Mouse (Mus musculus) intestine, embryonic 15.5 days (tissue): Measurements from ENCODE around the gene 3830403N18Rik. TPM values are rescaled to one million over a fixed set of nuclear protein-coding genes. Genes with fewer than 3 reads are reported as not detected.
"Not testable (repeated sequence)": the region's sequence is repeated elsewhere in the genome, so short reads cannot be mapped to it uniquely, and the experiment has no call there.

ENCODE experiments used
- ATAC-seq: fragments of 200-750 bp; cut with Nextera tagmentation; 2 replicates; pipeline ENCODE4 v1.8.0; 2017; ENCODE audit warnings: moderate TSS enrichment, moderate library complexity
- H3K27ac ChIP-seq: fragments of 300-500 bp; sonication (generic); 2 replicates; pipeline ENCODE4 v1.5.1; 2015; ENCODE audit warnings: mild to moderate bottlenecking, inconsistent platforms
- H3K27me3 ChIP-seq: fragments of 300-500 bp; sonication (generic); replicated peaks from 2 replicates; pipeline ENCODE4 v1.6.1; 2015; ENCODE audit warnings: inconsistent platforms
- H3K36me3 ChIP-seq: fragments of 300-500 bp; sonication (generic); 2 replicates; pipeline ENCODE4 v1.6.1; 2015; ENCODE audit warnings: inconsistent platforms
- H3K4me1 ChIP-seq: fragments of 300-500 bp; sonication (generic); replicated peaks from 2 replicates; pipeline ENCODE4 v1.6.1; 2015; ENCODE audit warnings: inconsistent platforms
- H3K4me2 ChIP-seq: fragments of 300-500 bp; sonication (generic); replicated peaks from 2 replicates; pipeline ENCODE4 v1.6.1; 2015; ENCODE audit warnings: mild to moderate bottlenecking, inconsistent platforms
- H3K4me3 ChIP-seq: fragments of 300-500 bp; sonication (generic); replicated peaks from 2 replicates; pipeline ENCODE4 v1.5.1; 2015; ENCODE audit warnings: inconsistent platforms
- H3K9ac ChIP-seq: fragments of 300-500 bp; sonication (generic); 2 replicates; pipeline ENCODE4 v1.6.1; 2015; ENCODE audit warnings: inconsistent platforms
- H3K9me3 ChIP-seq: fragments of 300-500 bp; sonication (generic); 2 replicates; pipeline ENCODE4 v1.6.1; 2016; ENCODE audit warnings: inconsistent platforms
- WGBS: fragments of 180-500 bp; shearing (Covaris S2); methylation state at CpG from one replicate; pipeline ENCODE4 v1.1.7; 2015; 5-methylcytosine and 5-hydroxymethylcytosine counted together
- polyA plus RNA-seq: library from polyadenylated mRNA; unstranded; fragments of >200 nt; fragmentation: Nextera tagmentation; extraction: Ambion mirVana; gene quantifications from 2 replicates; pipeline ENCODE4 v1.2.1, GENCODE M21; 2015

Gene 3830403N18Rik
- polyA plus RNA-seq, result 4.4 and 6.3 TPM in 2 replicates

- not testable (repeated sequence) for H3K27me3 ChIP-seq, H3K9ac ChIP-seq, H3K36me3 ChIP-seq, H3K9me3 ChIP-seq, H3K4me2 ChIP-seq, H3K4me1 ChIP-seq, H3K4me3 ChIP-seq, ATAC-seq, H3K27ac ChIP-seq
- 76% methylated on average over 12 of the region's 15 CpGs for WGBS
Observed at GRCm38 (mm10) chrX:56136336-56136909, at the start of gene 3830403N18Rik. TSS of gene 3830403N18Rik (plus strand) at chrX:56136572.

- Histone ChIP-seq H3K27ac (no peak overlapping the region), H3K9me3 (no peaks in the 10 kb centered on the region), H3K4me1 (no peaks in the 10 kb centered on the region), H3K4me2 (no peak overlapping the region), H3K36me3 (no peaks in the 10 kb centered on the region), H3K9ac (no peak overlapping the region), H3K4me3 (no peak overlapping the region), H3K27me3 (no peaks in the 10 kb centered on the region)
- WGBS, result 92% methylated on average over 2 of the region's 2 CpGs
- no peak for ATAC-seq
Observed at GRCm38 (mm10) chrX:56151396-56151795, 15.0 kb downstream of the 3830403N18Rik start.

- no CpG with 5 or more reads among the region's 1 CpGs for WGBS
- peak; percentile 51; the same call in 1 of the 2 replicates for ATAC-seq
Observed at GRCm38 (mm10) chrX:56186449-56186848, 50.1 kb downstream of the 3830403N18Rik start.

More at GRCm38 (mm10) chrX:56186449-56186848, 50.1 kb downstream of the 3830403N18Rik start:
- H3K4me3 ChIP-seq, H3K4me1 ChIP-seq, H3K9ac ChIP-seq, H3K27me3 ChIP-seq, H3K36me3 ChIP-seq, H3K9me3 ChIP-seq, H3K27ac ChIP-seq, H3K4me2 ChIP-seq: not testable (repeated sequence)

Other genes starting within 250 kb of the 3830403N18Rik start
- not detected in 2 replicates for gene Gm773, start 76.3 kb downstream of the 3830403N18Rik start, polyA plus RNA-seq
- gene Zfp449, start 209.8 kb downstream of the 3830403N18Rik start, polyA plus RNA-seq, result 5.7 and 6.1 TPM in 2 replicates
- 5.9 and 6.7 TPM in 2 replicates for gene Smim10l2a, start 238.0 kb downstream of the 3830403N18Rik start, polyA plus RNA-seq